Mouse (Mus musculus) kidney, embryonic 14.5 days (tissue): ENCODE data around the gene Bbx. TPM values are rescaled to one million over a fixed set of nuclear protein-coding genes. Genes with fewer than 3 reads are reported as not detected.

ENCODE experiments used
- ATAC-seq: fragments of 200-750 bp; cut with Nextera tagmentation; 2 replicates; pipeline ENCODE4 v1.8.0; 2017; ENCODE audit warnings: moderate number of reproducible peaks, mild to moderate bottlenecking, moderate TSS enrichment, moderate library complexity; ENCODE audit not compliant: low FRiP score, low TSS enrichment
- H3K27ac ChIP-seq: fragments of 300-500 bp; sonication (generic); 2 replicates; pipeline ENCODE4 v1.5.1; 2014; ENCODE audit warnings: low read depth, mild to moderate bottlenecking, low read length, moderate library complexity, mixed read lengths
- H3K27me3 ChIP-seq: fragments of 300-500 bp; sonication (generic); 2 replicates; pipeline ENCODE4 v1.6.1; 2014; ENCODE audit warnings: mild to moderate bottlenecking, low read length; ENCODE audit not compliant: control insufficient read depth, insufficient read depth
- H3K36me3 ChIP-seq: fragments of 300-500 bp; sonication (generic); 2 replicates; pipeline ENCODE4 v1.6.1; 2014; ENCODE audit warnings: low read length, mixed read lengths; ENCODE audit not compliant: control insufficient read depth, insufficient read depth
- H3K4me1 ChIP-seq: fragments of 300-500 bp; sonication (generic); 2 replicates; pipeline ENCODE4 v1.6.1; 2014; ENCODE audit warnings: low read length, mixed read lengths; ENCODE audit not compliant: control insufficient read depth, insufficient read depth
- H3K4me2 ChIP-seq: fragments of 300-500 bp; sonication (generic); replicated peaks from 2 replicates; pipeline ENCODE4 v1.6.1; 2014; ENCODE audit warnings: low read depth, mild to moderate bottlenecking, low read length
- H3K4me3 ChIP-seq: fragments of 300-500 bp; sonication (generic); 2 replicates; pipeline ENCODE4 v1.5.1; 2014; ENCODE audit warnings: mild to moderate bottlenecking, low read length
- H3K9ac ChIP-seq: fragments of 300-500 bp; sonication (generic); 2 replicates; pipeline ENCODE4 v1.6.1; 2014; ENCODE audit warnings: low read depth, mild to moderate bottlenecking, low read length, moderate library complexity
- H3K9me3 ChIP-seq: fragments of 300-500 bp; sonication (generic); 2 replicates; pipeline ENCODE4 v1.6.1; 2016; ENCODE audit warnings: low read length; ENCODE audit not compliant: control insufficient read depth
- WGBS: fragments of 180-500 bp; shearing (Covaris S2); extraction: QIAGEN DNeasy Blood & Tissue Kit; methylation state at CpG from one replicate; pipeline ENCODE4 v1.1.7; 2014; 5-methylcytosine and 5-hydroxymethylcytosine counted together
- polyA plus RNA-seq: library from polyadenylated mRNA; unstranded; fragments of >200 nt; fragmentation: Nextera tagmentation; extraction: Ambion mirVana; gene quantifications from 2 replicates; pipeline ENCODE4 v1.2.1, GENCODE M21; 2014

The Bbx gene
- polyA plus RNA-seq, 1 experiment from 2014 or later, result 64.9 TPM

DNA sequence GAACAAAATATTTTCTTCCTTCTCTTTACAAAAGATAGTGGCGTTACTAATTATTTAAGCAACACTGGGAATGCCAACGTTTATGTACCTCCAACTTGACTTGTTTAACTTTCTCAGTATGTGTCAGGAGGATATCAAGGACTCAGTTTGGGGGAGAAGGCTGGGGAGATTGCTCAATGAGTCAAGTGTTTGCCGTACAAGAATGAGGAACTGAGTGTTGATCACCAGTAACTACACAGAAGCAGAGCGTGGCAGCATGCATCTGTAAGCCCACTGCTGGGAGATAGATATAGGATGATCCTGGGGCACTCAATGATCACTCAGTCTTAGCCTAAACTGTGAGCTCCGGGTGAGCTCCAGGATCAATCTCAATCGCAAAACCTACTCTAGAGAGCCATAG, 12.8 kb upstream of the Bbx start:
- Histone ChIP-seq H3K27me3 (no peaks in the 10 kb centered on the region), H3K9ac (no peak overlapping the region), H3K4me1 (no peaks in the 10 kb centered on the region), H3K27ac (no peak overlapping the region), H3K9me3 (no peaks in the 10 kb centered on the region), H3K36me3 (no peaks in the 10 kb centered on the region), H3K4me2 (no peak overlapping the region), H3K4me3 (no peak overlapping the region)
- no peak for ATAC-seq
- WGBS, result 83% methylated on average over 6 of the region's 6 CpGs

DNA sequence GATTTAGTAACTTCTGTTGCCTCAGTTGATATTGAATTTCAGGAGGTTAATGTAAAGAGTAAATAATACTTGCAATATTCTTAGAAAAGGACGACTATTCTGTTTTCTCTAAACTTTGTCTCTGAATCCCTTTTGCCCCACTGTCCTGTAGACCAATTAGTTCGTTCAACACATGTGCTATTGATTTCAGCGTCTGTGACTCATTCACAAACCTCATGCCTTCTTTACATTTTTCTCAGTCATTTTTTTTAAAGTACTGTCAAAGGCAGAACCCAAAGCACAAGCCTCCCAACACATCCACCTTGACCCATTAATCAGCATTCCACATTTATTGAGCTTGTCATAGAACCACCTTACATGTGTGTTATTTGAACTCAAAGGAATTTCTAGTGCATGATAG, 6.6 kb upstream of the Bbx start:
- H3K27me3 ChIP-seq, result no peaks in the 10 kb centered on the region
- H3K9me3 ChIP-seq, result no peaks in the 10 kb centered on the region
- H3K4me2 ChIP-seq, result no peak overlapping the region
- WGBS, result 71% methylated on average over 3 of the region's 3 CpGs
- no peaks in the 10 kb centered on the region for H3K36me3 ChIP-seq
- H3K27ac ChIP-seq, result no peak overlapping the region
- no peak overlapping the region for H3K4me3 ChIP-seq
- ATAC-seq, result no peak
- no peak overlapping the region for H3K9ac ChIP-seq
- no peaks in the 10 kb centered on the region for H3K4me1 ChIP-seq

DNA sequence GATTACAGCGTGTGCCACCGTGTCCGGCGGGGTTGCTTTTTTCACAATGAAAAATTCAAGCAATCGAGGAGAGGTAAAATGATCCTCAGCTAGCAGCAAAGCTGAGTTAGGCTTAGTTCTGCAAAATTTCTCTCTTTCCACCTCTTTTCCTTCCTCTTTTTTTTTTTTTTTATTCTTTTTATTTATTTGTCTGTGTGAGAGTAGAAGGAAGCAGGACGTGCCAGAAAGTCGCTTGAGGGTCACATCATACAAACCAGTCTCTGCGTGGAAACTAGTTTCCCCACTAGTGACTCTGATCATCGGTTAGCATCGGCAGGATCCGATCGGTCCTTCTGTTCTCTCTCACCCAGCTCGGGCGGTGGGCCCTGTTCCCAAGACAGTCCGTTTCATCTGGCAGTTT, 5.6 kb upstream of the Bbx start:
- WGBS, result 90% methylated on average over 15 of the region's 15 CpGs
- Histone ChIP-seq H3K4me1 (0 out of 2 replicates have a peak, but pooled peaks cover under 1% of the 10 kb centered on the region), H3K9me3 (no peaks in the 10 kb centered on the region), H3K4me2 (no peak overlapping the region), H3K9ac (no peak overlapping the region), H3K27me3 (no peaks in the 10 kb centered on the region), H3K36me3 (no peaks in the 10 kb centered on the region), H3K27ac (no peak overlapping the region), H3K4me3 (no peak overlapping the region)
- no peak for ATAC-seq

DNA sequence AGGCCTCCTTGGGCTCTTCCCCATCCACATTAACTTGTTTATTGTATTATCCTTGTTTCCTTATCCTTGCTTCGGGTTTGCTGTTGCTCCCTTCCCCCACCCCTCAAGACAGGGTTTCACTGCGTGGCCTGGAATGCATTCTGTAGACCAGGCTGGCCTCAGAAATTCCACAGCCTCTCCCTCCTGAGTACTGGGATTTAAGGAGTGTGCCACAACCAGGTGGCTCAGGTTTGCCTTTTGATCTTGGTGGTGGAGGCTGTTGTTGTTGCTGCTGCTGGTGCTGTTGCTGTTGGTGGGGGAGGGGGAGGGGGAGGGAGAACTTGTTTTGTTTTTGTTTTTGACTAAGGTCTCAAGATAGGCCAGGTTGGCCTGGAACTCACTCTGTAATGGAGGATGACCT, 5.1 kb upstream of the Bbx start:
- Histone ChIP-seq H3K36me3 (no peaks in the 10 kb centered on the region), H3K4me2 (no peak overlapping the region), H3K4me3 (no peak overlapping the region), H3K4me1 (0 out of 2 replicates have a peak, but pooled peaks cover 3% of the 10 kb centered on the region), H3K9ac (no peak overlapping the region), H3K27me3 (no peaks in the 10 kb centered on the region), H3K27ac (no peak overlapping the region), H3K9me3 (no peaks in the 10 kb centered on the region)
- ATAC-seq, result no peak
- 63% methylated on average over 2 of the region's 2 CpGs for WGBS

DNA sequence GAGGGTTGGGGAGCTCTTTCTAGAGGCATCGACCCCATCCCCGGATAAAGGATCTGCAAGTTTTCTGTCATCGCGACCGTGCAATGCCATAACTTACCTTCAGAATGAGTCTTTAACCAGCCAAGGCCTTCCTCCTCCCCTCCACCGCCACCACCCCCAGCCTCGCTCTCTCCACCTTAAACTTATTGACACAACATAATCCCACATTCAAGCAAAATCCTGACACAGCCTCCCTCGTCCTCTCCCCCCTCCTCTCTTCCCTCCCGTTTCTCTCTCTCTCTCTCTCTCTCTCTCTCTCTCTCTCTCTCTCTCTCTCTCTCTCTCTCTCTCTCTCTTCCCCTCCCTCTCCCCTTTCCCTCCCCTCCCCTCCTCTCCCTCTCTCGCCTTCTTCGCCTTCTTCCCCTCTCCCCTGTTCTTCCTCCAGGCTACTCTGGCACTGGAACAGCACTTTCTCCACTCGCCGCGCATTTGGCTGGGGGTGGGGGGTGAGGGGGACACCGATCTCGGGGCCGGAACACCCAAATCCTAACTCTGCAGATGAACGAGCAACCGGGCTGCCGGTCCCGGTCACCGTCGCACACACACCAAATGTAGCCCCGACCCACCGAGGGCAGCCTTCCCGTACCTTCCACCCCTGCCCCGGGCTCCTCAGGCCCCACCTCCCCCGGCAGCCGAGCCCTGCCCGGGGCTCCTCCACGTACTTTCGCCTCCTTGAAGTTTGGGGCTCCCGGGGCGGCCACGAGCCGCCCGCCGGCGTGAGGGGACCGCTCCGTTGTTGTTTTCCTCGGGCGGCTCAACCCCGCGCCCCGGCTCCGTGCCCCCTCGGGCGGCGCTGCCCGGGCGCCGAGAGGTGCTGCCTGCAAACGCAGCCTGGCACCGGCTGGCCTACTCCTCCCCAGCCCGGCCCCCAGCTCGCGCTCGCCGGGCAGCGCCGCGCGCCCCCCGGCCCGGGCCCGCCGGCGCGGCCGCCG, 894 bp downstream of the Bbx start:
- peak overlapping the region; percentile 100 for H3K27ac ChIP-seq
- ATAC-seq, result peak; percentile 66
- no peaks in the 10 kb centered on the region for H3K36me3 ChIP-seq
- H3K9me3 ChIP-seq, result no peaks in the 10 kb centered on the region
- no peaks in the 10 kb centered on the region for H3K27me3 ChIP-seq
- peaks cover 9% of the 10 kb centered on the region; the same call in 1 of the 2 replicates for H3K4me1 ChIP-seq
- WGBS, result under 1% methylated on average over 47 of the region's 72 CpGs
- H3K4me3 ChIP-seq, result peak overlapping the region; percentile 89
- H3K9ac ChIP-seq, result peak overlapping the region; percentile 94
- peak overlapping the region; percentile 92 for H3K4me2 ChIP-seq

DNA sequence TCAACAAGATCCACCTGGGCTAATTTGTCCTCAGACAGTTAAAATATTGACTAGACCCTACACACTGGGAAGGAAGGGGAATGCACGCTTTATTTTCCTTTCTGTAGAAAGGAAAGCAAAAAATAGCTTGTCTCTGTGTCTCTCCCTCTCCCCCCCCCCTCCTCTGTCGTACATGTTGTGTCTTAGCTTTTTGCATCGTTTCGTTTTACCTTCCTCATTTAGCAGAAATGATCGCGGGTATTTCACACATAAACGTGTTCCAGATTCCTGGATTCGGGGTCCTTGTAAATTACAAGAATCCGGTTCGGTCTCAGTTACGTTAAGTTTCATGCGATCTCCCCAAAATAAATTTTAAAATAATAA, 1.7 kb downstream of the Bbx start:
- H3K4me2 ChIP-seq, result peak overlapping the region; percentile 92
- H3K36me3 ChIP-seq, result peaks cover 2% of the 10 kb centered on the region; the same call in 1 of the 2 replicates
- H3K4me1 ChIP-seq, result peaks cover 9% of the 10 kb centered on the region; the same call in 1 of the 2 replicates
- H3K27me3 ChIP-seq, result no peaks in the 10 kb centered on the region
- peak overlapping the region; percentile 62; the same call in 1 of the 2 replicates for H3K27ac ChIP-seq
- H3K9ac ChIP-seq, result peak overlapping the region; percentile 94
- H3K4me3 ChIP-seq, result peak overlapping the region; percentile 89
- ATAC-seq, result no peak
- no peaks in the 10 kb centered on the region for H3K9me3 ChIP-seq
- under 1% methylated on average over 12 of the region's 12 CpGs for WGBS

DNA sequence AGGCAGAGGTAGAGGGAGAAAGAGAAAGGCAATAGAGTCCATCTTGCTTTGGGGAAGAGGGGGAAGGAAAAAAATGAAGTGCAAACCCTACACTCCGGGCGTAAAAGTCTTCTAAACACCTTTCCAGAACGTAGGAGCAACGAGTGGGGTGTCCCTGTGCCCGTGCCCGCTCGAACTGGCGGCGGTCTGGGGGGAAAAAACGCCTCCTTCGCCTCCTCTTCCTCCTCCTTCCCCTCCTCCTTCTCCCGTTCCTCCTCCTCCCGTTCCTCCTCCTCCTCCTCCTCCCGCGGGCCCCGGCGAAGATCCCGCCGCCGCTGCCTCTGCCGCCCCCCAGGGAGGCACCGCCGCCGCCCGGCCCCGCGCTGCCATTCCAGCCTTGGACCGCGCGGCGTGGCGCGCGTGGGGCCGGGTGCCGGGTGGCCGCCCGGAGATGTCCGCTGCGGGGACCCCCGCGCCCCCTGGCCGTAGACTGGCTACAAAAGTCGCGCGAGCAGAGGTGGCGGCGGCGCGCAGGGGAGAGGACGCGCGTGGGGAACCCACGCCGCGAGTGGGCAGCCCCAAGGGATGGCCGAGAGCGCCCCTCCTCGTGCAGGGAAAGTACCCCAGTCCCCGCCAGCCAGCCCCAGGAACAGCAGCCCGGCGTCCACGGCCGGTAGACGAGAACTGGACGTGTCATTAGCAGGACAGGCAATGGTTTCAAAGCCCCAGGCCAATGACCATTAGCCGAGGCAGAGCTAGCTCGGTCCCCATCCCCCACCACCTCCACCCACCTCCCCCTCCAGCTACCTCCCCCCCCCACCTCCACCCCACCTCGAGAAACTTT, 2.3 kb downstream of the Bbx start:
- peak overlapping the region; percentile 79; the same call in 1 of the 2 replicates for H3K27ac ChIP-seq
- peak; percentile 41 for ATAC-seq

DNA sequence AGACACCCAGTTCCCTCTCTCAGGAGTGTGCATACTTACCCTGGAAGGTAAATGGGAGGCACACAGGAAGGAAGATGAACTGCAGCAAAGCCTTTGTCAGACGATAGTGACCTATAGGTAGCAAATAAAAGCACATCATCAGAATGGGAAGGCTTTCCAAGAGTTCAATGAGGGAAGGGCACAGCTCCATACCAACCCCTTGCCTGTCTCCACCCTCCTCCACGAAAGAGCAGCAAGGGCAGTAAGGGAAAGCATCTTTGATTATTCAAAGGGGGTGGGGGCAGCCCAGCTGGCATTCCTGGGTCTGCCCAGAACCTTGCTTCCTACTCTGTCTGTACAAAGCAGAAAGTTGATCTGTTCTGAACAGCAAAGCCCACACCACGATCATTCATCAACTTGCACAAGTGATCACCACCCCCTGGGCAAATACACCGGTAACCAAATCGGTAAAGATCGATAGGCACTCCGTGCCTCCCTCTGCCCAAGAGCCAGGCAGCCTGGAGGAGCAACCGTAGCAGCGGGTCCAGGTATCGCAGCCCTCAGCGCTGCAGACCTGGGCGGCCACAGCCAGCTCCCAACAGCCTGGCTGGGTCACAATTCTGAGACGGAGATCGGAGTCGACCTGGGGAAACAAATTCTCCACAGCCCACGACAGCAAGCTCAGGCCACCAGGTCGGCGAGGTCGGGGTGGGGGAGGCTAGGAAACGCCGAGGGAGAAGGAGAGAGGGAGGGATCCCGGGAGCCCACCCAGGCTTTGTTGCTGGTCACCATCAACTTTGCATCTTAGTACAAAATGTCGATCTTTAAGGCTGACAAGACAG, 3.1 kb downstream of the Bbx start:
- peaks cover 6% of the 10 kb centered on the region; the same call in 1 of the 2 replicates for H3K36me3 ChIP-seq
- H3K27ac ChIP-seq, result peak overlapping the region; percentile 79; the same call in 1 of the 2 replicates
- peak overlapping the region; percentile 89 for H3K4me3 ChIP-seq
- H3K9me3 ChIP-seq, result no peaks in the 10 kb centered on the region
- 2% methylated on average over 23 of the region's 23 CpGs for WGBS
- peak overlapping the region; percentile 92 for H3K4me2 ChIP-seq
- H3K4me1 ChIP-seq, result peaks cover 9% of the 10 kb centered on the region; the same call in 1 of the 2 replicates
- no peaks in the 10 kb centered on the region for H3K27me3 ChIP-seq
- H3K9ac ChIP-seq, result peak overlapping the region; percentile 94
- 0 out of 2 replicates have a peak, but pooled peaks have one; percentile 2 for ATAC-seq

More for the DNA sequence above, 2.3 kb downstream of the Bbx start:
- Histone ChIP-seq H3K4me2 (peak overlapping the region; percentile 92), H3K9me3 (no peaks in the 10 kb centered on the region), H3K4me3 (peak overlapping the region; percentile 89), H3K9ac (peak overlapping the region; percentile 94), H3K4me1 (peaks cover 9% of the 10 kb centered on the region; the same call in 1 of the 2 replicates), H3K36me3 (peaks cover 6% of the 10 kb centered on the region; the same call in 1 of the 2 replicates), H3K27me3 (no peaks in the 10 kb centered on the region)
- WGBS, result under 1% methylated on average over 54 of the region's 69 CpGs
